Mouse (Mus musculus): Measurements from ENCODE around the gene Olfr1357.
"Not testable (repeated sequence)": the region's sequence is repeated elsewhere in the genome, so short reads cannot be mapped to it uniquely, and the experiment has no call there.

DNA sequence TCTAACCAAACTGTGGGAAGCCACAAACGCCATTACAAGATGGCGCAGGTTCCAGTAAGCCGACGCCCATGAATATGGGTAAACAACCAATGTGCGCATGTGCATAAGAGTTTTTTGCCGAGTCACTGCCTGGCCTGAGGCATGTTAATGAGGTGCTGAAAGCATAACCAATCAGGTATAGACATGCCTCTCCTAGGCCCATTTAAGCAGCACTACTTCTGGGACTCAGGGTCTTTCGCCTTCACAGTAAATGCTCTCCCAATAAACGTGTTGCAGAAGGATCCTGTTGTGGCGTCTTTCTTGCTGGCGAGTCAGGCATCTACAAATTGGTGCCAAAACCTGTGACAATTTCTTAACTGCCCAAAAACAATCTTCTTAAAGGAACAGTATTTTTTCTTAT lies 48.8 kb upstream of the Olfr1357 start:
- not testable (repeated sequence) for TF ChIP-seq POLR2A (IDR thresholded peaks at IDR 0.05; ENCODE audit: borderline replicate concordance, extremely low read depth, insufficient read depth, insufficient read length, poor library complexity, severe bottlenecking); CTCF (IDR thresholded peaks at IDR 0.05; ENCODE audit: borderline replicate concordance, extremely low read depth, insufficient read depth, insufficient read length)
